Mouse (Mus musculus): ENCODE measurements at regions not wholly inside any gene's neighbourhood (a gene's known extent, or its start where the extent isn't known, plus 50 kb on each side); places are given as distances from the start of the nearest gene placed in this dataset.

DNA sequence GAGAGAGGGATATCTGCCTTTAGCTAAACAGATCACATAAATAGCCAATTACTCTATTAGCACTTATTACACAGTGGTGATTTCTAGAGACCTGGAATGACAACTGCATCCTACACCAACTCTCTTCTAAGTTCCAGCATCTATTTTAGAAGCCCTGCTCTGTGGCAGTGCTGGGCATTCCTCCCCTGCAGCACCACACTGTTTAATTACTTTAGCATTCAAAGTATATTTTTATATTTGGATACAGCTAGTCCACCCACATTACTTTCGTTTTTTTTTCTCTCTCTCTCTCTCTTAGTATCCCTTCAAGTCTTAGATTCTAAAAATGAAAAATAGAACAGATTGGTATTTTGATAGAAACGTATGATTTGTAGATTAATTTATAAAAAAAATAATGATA is 250.1 kb downstream of the Nova1 start:
- H3K4me1 ChIP-seq (replicated peaks; ENCODE audit: control insufficient read depth, insufficient read depth, low read length), result no peaks in the 10 kb centered on the region
- H3K9me3 ChIP-seq (ENCODE audit: control insufficient read depth, low read length), result no peaks in the 10 kb centered on the region
- no peak overlapping the region for H3K27ac ChIP-seq
- ATAC-seq (ENCODE audit: low FRiP score) (no peak), DNase-seq (ENCODE audit: low spot score) (no peak)
- no peaks in the 10 kb centered on the region for H3K36me3 ChIP-seq (replicated peaks; ENCODE audit: control insufficient read depth, insufficient read depth)
- no peak overlapping the region for H3K9ac ChIP-seq
- WGBS, result 78% methylated on average over 2 of the region's 2 CpGs
- no peak overlapping the region for H3K4me2 ChIP-seq (replicated peaks)
- no peak overlapping the region for H3K4me3 ChIP-seq (replicated peaks; ENCODE audit: low read length)
- H3K27me3 ChIP-seq (ENCODE audit: control insufficient read depth, insufficient read depth, low read length), result no peaks in the 10 kb centered on the region

DNA sequence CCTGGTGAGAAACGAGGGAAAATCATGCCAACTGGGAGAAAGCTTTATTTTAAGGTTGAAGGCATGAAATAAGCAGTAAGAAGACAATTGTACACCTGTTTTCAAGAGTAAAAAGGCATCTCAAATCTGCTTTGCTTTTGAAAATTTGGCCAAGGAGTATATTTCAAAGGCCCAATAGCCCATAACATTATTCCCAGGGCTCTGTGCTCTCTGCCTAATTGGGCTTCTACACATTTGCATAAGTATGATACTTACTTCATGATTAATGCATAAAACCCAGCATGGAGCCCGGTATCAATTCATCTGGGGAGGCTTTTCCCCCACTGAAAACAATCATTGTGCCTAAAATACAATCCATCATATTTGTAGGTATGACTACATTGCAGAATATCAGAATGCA is 252.4 kb downstream of the Nova1 start:
- no peak overlapping the region for H3K4me3 ChIP-seq (replicated peaks; ENCODE audit: low read length)
- no peak overlapping the region for H3K27ac ChIP-seq
- 25% methylated on average over 2 of the region's 2 CpGs for WGBS
- no peaks in the 10 kb centered on the region for H3K9me3 ChIP-seq (ENCODE audit: control insufficient read depth, low read length)
- DNase-seq (ENCODE audit: low spot score) (peak; percentile 44), ATAC-seq (ENCODE audit: low FRiP score) (no peak)
- no peak overlapping the region for H3K4me2 ChIP-seq (replicated peaks)
- H3K27me3 ChIP-seq (ENCODE audit: control insufficient read depth, insufficient read depth, low read length), result no peaks in the 10 kb centered on the region
- no peak overlapping the region for H3K9ac ChIP-seq
- H3K4me1 ChIP-seq (replicated peaks; ENCODE audit: control insufficient read depth, insufficient read depth, low read length), result no peaks in the 10 kb centered on the region
- no peaks in the 10 kb centered on the region for H3K36me3 ChIP-seq (replicated peaks; ENCODE audit: control insufficient read depth, insufficient read depth)

DNA sequence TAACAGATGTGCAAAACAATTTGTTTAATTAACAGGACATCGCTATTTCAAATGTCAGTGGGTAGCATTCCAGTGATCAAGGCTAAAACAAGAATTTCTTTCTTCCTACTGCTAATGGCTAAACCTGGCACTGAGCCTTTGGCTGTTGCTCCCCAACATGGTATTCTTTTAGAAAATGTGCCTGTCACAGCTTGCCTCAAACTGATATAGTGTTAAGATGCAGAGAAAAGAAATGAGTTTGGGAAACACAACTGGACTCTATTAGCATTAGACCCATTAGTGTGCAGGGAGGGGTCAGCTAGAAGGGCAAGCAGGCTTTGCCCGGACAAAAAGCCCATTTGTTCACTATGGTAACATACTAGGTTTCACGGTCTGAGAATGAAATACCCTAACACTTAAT is 297.8 kb downstream of the Nova1 start:
- no peak overlapping the region for H3K9ac ChIP-seq
- no peaks in the 10 kb centered on the region for H3K36me3 ChIP-seq (replicated peaks; ENCODE audit: control insufficient read depth, insufficient read depth)
- no peak overlapping the region for H3K4me3 ChIP-seq (replicated peaks; ENCODE audit: low read length)
- H3K9me3 ChIP-seq (ENCODE audit: control insufficient read depth, low read length), result no peaks in the 10 kb centered on the region
- peaks cover 8% of the 10 kb centered on the region; the same call in 1 of the 2 replicates for H3K4me1 ChIP-seq (replicated peaks; ENCODE audit: control insufficient read depth, insufficient read depth, low read length)
- H3K4me2 ChIP-seq (replicated peaks), result no peak overlapping the region
- no peaks in the 10 kb centered on the region for H3K27me3 ChIP-seq (ENCODE audit: control insufficient read depth, insufficient read depth, low read length)
- H3K27ac ChIP-seq, result no peak overlapping the region
- peak; percentile 46 for DNase-seq (ENCODE audit: low spot score)
- 32% methylated on average over 3 of the region's 3 CpGs for WGBS
- peak; percentile 80; the same call in 1 of the 2 replicates for ATAC-seq (ENCODE audit: low FRiP score)

DNA sequence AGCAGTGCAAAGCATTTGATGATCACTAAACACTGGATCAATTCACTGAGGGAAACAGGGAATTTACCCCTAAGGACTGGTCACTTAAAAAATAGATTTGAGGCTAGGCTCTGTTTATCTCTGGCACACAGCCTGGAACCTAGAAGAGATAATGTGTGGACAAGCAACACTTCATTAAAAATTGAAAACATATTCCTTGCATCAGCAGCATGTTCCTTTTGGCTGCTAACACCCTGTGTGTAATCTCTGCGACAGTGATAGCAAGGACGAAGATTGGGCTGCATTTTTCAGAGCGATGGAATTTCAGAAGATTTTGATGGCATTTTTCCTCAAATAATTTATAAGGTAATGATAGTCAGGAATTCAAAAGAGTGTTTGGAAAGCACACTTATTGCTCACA is 310.9 kb downstream of the Nova1 start:
- H3K4me2 ChIP-seq (replicated peaks), result no peak overlapping the region
- ATAC-seq (ENCODE audit: low FRiP score), result no peak
- WGBS, result 88% methylated on average over 3 of the region's 3 CpGs

DNA sequence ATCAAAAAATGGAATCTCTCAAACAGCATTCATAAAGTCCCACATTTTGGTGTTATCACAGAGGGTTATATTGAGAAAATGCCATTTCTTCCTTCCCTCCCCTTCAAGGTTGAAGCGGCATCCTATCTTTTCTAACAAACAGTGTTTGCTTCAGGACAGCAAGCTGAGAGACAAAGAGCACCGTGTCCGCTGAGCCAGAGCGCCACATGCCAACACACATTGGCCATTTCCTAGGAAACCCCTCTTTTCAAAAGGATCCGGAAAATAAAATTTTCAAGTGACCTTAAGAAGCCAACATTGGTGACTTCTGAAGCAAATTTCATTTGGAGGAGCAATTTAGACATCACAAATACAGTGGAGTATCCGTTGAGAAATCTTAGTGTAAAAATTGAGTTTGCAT is 326.3 kb downstream of the Nova1 start:
- Histone ChIP-seq H3K36me3 (replicated peaks; ENCODE audit: control insufficient read depth, insufficient read depth) (no peaks in the 10 kb centered on the region), H3K27me3 (ENCODE audit: control insufficient read depth, insufficient read depth, low read length) (no peaks in the 10 kb centered on the region), H3K27ac (no peak overlapping the region), H3K4me3 (replicated peaks; ENCODE audit: low read length) (no peak overlapping the region), H3K9ac (no peak overlapping the region), H3K4me1 (replicated peaks; ENCODE audit: control insufficient read depth, insufficient read depth, low read length) (peaks cover 4% of the 10 kb centered on the region; the same call in 1 of the 2 replicates), H3K9me3 (ENCODE audit: control insufficient read depth, low read length) (no peaks in the 10 kb centered on the region), H3K4me2 (replicated peaks) (no peak overlapping the region)
- ATAC-seq (ENCODE audit: low FRiP score), result no peak
- no peak for DNase-seq (ENCODE audit: low spot score)
- WGBS, result 27% methylated on average over 6 of the region's 6 CpGs

More for the DNA sequence above, 310.9 kb downstream of the Nova1 start:
- no peaks in the 10 kb centered on the region for H3K4me1 ChIP-seq (replicated peaks; ENCODE audit: control insufficient read depth, insufficient read depth, low read length)
- H3K4me3 ChIP-seq (replicated peaks; ENCODE audit: low read length), result no peak overlapping the region
- no peak for DNase-seq (ENCODE audit: low spot score)
- H3K9me3 ChIP-seq (ENCODE audit: control insufficient read depth, low read length), result 0 out of 2 replicates have a peak, but pooled peaks cover 6% of the 10 kb centered on the region
- no peaks in the 10 kb centered on the region for H3K27me3 ChIP-seq (ENCODE audit: control insufficient read depth, insufficient read depth, low read length)
- H3K9ac ChIP-seq, result no peak overlapping the region
- no peak overlapping the region for H3K27ac ChIP-seq
- H3K36me3 ChIP-seq (replicated peaks; ENCODE audit: control insufficient read depth, insufficient read depth), result no peaks in the 10 kb centered on the region

DNA sequence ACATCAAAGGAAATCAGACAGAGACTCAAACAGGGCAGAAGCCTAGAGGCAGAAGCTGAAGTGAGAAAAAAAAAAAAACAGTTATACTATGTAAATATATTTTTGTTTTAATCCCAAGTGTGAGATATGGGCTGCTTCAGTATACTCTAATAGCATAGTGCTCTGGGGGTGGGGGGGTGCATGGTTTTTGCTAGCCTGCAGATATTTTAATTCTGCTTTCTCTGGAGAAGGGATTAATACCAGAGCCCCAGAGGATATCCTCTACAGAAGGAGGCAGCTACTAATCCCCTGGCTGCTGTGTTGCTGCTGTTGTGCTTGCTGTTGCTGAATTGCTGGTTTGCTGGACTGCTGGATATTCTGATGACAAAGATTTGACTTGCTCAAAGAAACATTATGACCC is 367.8 kb downstream of the Nova1 start:
- no peak for ATAC-seq (ENCODE audit: low FRiP score)
- no peak overlapping the region for H3K27ac ChIP-seq

DNA sequence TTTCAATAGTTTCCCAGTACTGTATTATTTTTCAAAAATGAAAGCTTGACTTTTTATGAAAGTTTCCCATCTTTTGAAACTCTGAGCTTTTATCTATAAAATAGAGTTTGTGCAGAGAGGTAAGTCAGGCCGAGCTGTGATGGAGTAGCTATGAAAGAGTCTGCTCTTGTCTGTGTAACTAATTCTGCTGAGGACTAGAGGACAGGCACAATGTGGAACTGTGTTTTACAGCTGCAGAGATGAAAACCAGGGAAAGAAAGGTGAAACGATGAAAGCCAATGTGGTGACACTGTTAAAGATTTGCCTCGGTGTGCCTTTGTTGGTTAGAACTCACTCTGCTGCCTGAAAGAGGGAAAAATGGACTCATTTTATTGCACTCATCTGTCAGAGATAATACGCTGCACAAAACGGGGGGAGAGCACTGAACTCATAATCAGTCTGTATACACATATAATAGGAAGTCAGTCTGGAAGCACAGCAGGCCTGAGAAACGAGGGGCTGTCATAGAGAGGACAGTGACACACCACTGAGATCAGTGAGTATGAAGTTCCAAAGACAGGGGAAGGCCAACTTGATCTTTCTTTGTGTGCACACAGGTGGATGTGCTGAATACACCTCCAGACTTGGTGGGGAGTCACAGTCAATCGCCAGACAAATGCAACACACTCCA is 373.9 kb downstream of the Nova1 start:
- Histone ChIP-seq H3K27ac (no peak overlapping the region), H3K27me3 (ENCODE audit: control insufficient read depth, insufficient read depth, low read length) (no peaks in the 10 kb centered on the region), H3K9me3 (ENCODE audit: control insufficient read depth, low read length) (no peaks in the 10 kb centered on the region), H3K4me1 (replicated peaks; ENCODE audit: control insufficient read depth, insufficient read depth, low read length) (no peaks in the 10 kb centered on the region), H3K4me2 (replicated peaks) (no peak overlapping the region), H3K9ac (no peak overlapping the region), H3K4me3 (replicated peaks; ENCODE audit: low read length) (no peak overlapping the region), H3K36me3 (replicated peaks; ENCODE audit: control insufficient read depth, insufficient read depth) (no peaks in the 10 kb centered on the region)
- 79% methylated on average over 7 of the region's 7 CpGs for WGBS
- ATAC-seq (ENCODE audit: low FRiP score), result no peak
- no peak for DNase-seq (ENCODE audit: low spot score)

More for the DNA sequence above, 367.8 kb downstream of the Nova1 start:
- DNase-seq (ENCODE audit: low spot score), result no peak
- Histone ChIP-seq H3K4me3 (replicated peaks; ENCODE audit: low read length) (no peak overlapping the region), H3K4me2 (replicated peaks) (no peak overlapping the region), H3K4me1 (replicated peaks; ENCODE audit: control insufficient read depth, insufficient read depth, low read length) (no peaks in the 10 kb centered on the region), H3K27me3 (ENCODE audit: control insufficient read depth, insufficient read depth, low read length) (no peaks in the 10 kb centered on the region), H3K9me3 (ENCODE audit: control insufficient read depth, low read length) (no peaks in the 10 kb centered on the region), H3K9ac (no peak overlapping the region), H3K36me3 (replicated peaks; ENCODE audit: control insufficient read depth, insufficient read depth) (no peaks in the 10 kb centered on the region)

DNA sequence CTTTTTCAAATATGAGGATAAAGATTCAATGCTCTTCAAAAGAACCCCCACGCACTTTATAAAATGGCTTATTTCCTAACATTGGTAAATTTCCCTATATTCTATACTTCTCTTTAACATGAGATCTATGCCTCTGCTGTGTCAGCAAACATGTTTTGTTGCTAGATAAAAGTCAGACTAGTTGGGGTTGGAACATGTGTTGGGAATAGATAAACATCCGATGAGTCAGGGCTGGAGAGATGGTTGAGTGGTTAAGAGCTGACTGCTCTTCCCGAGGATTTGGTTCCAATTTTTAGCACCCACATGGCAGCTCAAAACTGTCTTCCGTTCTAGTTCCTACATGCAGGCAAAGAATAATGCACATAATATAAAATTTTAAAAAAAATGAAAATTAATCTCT is 399.1 kb downstream of the Nova1 start:
- DNase-seq (ENCODE audit: low spot score), result no peak
- H3K27ac ChIP-seq, result no peak overlapping the region
- no peaks in the 10 kb centered on the region for H3K36me3 ChIP-seq (replicated peaks; ENCODE audit: control insufficient read depth, insufficient read depth)
- H3K4me2 ChIP-seq (replicated peaks), result no peak overlapping the region
- ATAC-seq (ENCODE audit: low FRiP score), result no peak
- H3K4me1 ChIP-seq (replicated peaks; ENCODE audit: control insufficient read depth, insufficient read depth, low read length), result no peaks in the 10 kb centered on the region
- WGBS, result 90% methylated on average over 4 of the region's 4 CpGs
- H3K9me3 ChIP-seq (ENCODE audit: control insufficient read depth, low read length), result no peaks in the 10 kb centered on the region
- H3K9ac ChIP-seq, result no peak overlapping the region
- no peak overlapping the region for H3K4me3 ChIP-seq (replicated peaks; ENCODE audit: low read length)
- no peaks in the 10 kb centered on the region for H3K27me3 ChIP-seq (ENCODE audit: control insufficient read depth, insufficient read depth, low read length)

DNA sequence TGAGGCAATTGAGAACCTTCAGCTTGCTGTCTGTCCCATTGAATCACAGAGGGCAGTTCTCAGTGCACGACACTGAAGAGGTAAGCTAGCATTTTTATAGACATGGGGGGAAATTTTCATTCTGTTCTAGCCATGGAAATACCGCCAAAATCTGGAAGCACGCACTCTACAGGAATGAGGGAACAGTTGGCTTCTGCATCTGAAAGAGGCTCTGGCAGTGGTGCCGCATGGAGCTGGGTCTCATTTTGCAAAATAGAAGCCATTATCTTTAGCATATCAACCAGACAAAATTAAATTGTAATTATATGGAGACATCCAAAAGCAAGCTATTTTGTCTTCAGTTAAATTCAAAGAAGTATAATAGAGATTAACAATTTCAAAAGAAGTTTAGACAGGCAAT is 399.7 kb downstream of the Nova1 start:
- no peak overlapping the region for H3K9ac ChIP-seq
- H3K9me3 ChIP-seq (ENCODE audit: control insufficient read depth, low read length), result no peaks in the 10 kb centered on the region
- no peak overlapping the region for H3K4me2 ChIP-seq (replicated peaks)
- H3K4me1 ChIP-seq (replicated peaks; ENCODE audit: control insufficient read depth, insufficient read depth, low read length), result no peaks in the 10 kb centered on the region
- no peaks in the 10 kb centered on the region for H3K27me3 ChIP-seq (ENCODE audit: control insufficient read depth, insufficient read depth, low read length)
- H3K4me3 ChIP-seq (replicated peaks; ENCODE audit: low read length), result no peak overlapping the region
- no peak overlapping the region for H3K27ac ChIP-seq
- H3K36me3 ChIP-seq (replicated peaks; ENCODE audit: control insufficient read depth, insufficient read depth), result no peaks in the 10 kb centered on the region
- no peak for ATAC-seq (ENCODE audit: low FRiP score)
- WGBS, result 78% methylated on average over 4 of the region's 4 CpGs
- DNase-seq (ENCODE audit: low spot score), result no peak

Data from hindbrain, embryonic 14.5 days (tissue).